Mouse (Mus musculus) ES-E14 (cell line): ENCODE measurements around the gene Cdc42bpa.

Experiments
- CHD2 ChIP-seq: IDR thresholded peaks from 2 replicates; pipeline ENCODE4 v1.6.1; 2014; ENCODE audit warnings: mild to moderate bottlenecking, low read depth, low read length, inconsistent platforms
- MAFK ChIP-seq: IDR thresholded peaks from 2 replicates; pipeline ENCODE4 v1.6.1; 2014; ENCODE audit warnings: mild to moderate bottlenecking, low read depth, low read length, inconsistent platforms; ENCODE audit not compliant: insufficient read depth
- ZC3H11A ChIP-seq: IDR thresholded peaks from 2 replicates; pipeline ENCODE4 v1.6.1; 2012; ENCODE audit warnings: low read depth, mild to moderate bottlenecking, inconsistent platforms, low read length, borderline replicate concordance

- TF ChIP-seq ZC3H11A (no peak), MAFK (no peak), CHD2 (no peak)
These were observed 168.0 kb downstream of the Cdc42bpa start for GRCm38 (mm10) chr1:180128077-180128792.
